Mouse (Mus musculus): Measurements from ENCODE around the gene Usp22. TPM values are rescaled to one million over a fixed set of nuclear protein-coding genes. Genes with fewer than 3 reads are reported as not detected.
A peak's percentile ranks its signal among the peaks of the same experiment; 100 is the strongest.

Gene Usp22
- total and polyA plus RNA-seq, 2 experiments from 2014 or later: 278 to 526 TPM

GRCm38 (mm10) chr11:61170184-61170583 lies 4.7 kb downstream of the Usp22 start:
- H3K4me1 ChIP-seq (ENCODE audit: insufficient read depth, low read length): peaks cover 42% of the 10 kb centered on the region
- ATAC-seq: no peak

DNA sequence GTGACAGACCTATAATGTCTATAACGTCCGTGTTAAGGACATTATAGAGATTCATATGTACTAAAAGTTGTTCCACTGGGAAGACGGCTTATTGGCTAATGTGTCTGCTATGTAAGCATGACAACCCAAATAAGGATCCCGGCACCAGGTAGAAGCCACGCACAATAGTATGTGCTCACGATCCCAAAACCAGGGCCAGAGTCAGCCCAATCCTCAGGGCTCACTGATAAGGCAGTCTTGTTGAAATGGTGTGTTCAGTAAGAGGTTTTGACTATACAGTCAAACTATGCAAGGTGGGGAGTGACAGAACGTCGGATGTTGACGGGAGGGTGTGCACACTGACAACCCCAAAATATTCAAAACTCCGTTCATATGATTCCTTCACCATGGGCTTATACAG lies 10.0 kb downstream of the Usp22 start:
- no peak overlapping the region for H3K4me3 ChIP-seq (ENCODE audit: low read length)
- 95% methylated on average over 10 of the region's 10 CpGs for WGBS

More at GRCm38 (mm10) chr11:61170184-61170583, 4.7 kb downstream of the Usp22 start:
- WGBS: 50% methylated on average over 5 of the region's 5 CpGs
- Histone ChIP-seq H3K36me3 (ENCODE audit: insufficient read depth, low read length) (peaks cover 22% of the 10 kb centered on the region; the same call in 1 of the 2 replicates), H3K4me2 (ENCODE audit: low read depth, low read length) (peak overlapping the region; percentile 53), H3K27me3 (ENCODE audit: insufficient read depth, low read length) (no peaks in the 10 kb centered on the region), H3K27ac (no peak overlapping the region), H3K4me3 (ENCODE audit: low read length) (no peak overlapping the region), H3K9me3 (ENCODE audit: low read length) (no peaks in the 10 kb centered on the region), H3K9ac (replicated peaks; ENCODE audit: low read length) (no peak overlapping the region)
- no peak for DNase-seq (ENCODE audit: low spot score)
- TF ChIP-seq CTCF (IDR thresholded peaks at IDR 0.05; ENCODE audit: low read depth): no peak

DNA sequence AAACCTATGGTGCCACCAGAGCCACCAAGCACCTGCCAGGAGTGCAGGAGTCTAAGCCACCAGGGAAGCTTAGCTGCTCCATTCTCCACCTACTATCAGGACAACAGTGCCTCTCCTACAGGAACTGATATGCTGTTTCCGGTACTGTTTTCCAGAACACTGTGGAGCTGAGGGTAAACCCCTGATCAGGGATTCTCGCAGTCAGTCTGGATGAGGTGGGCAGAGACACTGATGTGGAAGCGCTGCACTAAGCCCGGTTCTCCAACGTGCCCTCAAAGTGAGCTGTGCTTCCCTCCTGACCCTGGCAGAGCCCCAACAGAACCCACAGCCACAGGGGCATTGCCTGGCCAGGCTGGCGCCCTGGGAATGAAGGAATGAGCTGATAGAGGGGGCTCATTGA lies 10.5 kb downstream of the Usp22 start:
- no peak overlapping the region for H3K27ac ChIP-seq
- no peak overlapping the region for H3K9ac ChIP-seq (replicated peaks; ENCODE audit: low read length)
- no peak overlapping the region for H3K4me3 ChIP-seq (ENCODE audit: low read length)
- H3K36me3 ChIP-seq (ENCODE audit: insufficient read depth, low read length): peaks cover 80% of the 10 kb centered on the region
- DNase-seq (ENCODE audit: low spot score): no peak
- H3K4me2 ChIP-seq (ENCODE audit: low read depth, low read length): no peak overlapping the region
- H3K9me3 ChIP-seq (ENCODE audit: low read length): no peaks in the 10 kb centered on the region
- peaks cover 7% of the 10 kb centered on the region for H3K4me1 ChIP-seq (ENCODE audit: insufficient read depth, low read length)
- WGBS: 90% methylated on average over 6 of the region's 6 CpGs
- TF ChIP-seq CTCF (IDR thresholded peaks at IDR 0.05; ENCODE audit: low read depth): no peak
- no peaks in the 10 kb centered on the region for H3K27me3 ChIP-seq (ENCODE audit: insufficient read depth, low read length)
- ATAC-seq: no peak

More for the DNA sequence above, 10.0 kb downstream of the Usp22 start:
- no peak overlapping the region for H3K4me2 ChIP-seq (ENCODE audit: low read depth, low read length)
- no peak for TF ChIP-seq CTCF (IDR thresholded peaks at IDR 0.05; ENCODE audit: low read depth)
- H3K9ac ChIP-seq (replicated peaks; ENCODE audit: low read length): no peak overlapping the region
- no peaks in the 10 kb centered on the region for H3K9me3 ChIP-seq (ENCODE audit: low read length)
- peaks cover 75% of the 10 kb centered on the region for H3K36me3 ChIP-seq (ENCODE audit: insufficient read depth, low read length)
- H3K27ac ChIP-seq: no peak overlapping the region
- ATAC-seq (no peak), DNase-seq (ENCODE audit: low spot score) (no peak)
- peaks cover 13% of the 10 kb centered on the region for H3K4me1 ChIP-seq (ENCODE audit: insufficient read depth, low read length)
- H3K27me3 ChIP-seq (ENCODE audit: insufficient read depth, low read length): no peaks in the 10 kb centered on the region

DNA sequence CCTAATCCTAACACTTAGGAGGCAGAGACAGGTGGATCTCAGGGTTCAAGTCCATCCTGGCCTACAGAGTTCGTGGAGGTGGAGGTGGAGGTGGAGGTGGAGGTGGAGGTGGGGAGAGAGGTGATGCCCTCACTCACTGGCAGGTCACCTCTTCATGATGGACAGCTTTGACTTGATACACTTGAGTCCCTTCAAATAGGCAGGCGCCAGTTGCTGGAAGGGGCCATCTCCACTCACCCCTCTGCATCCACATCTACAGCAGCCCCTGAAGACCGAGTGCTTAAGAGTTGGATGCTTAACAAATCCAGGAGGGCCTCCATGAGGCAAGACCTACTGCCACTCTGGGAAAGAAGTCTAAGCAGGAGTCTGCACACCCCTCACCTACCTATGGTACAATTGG lies 11.5 kb downstream of the Usp22 start:
- no peak overlapping the region for H3K9ac ChIP-seq (replicated peaks; ENCODE audit: low read length)
- no peaks in the 10 kb centered on the region for H3K9me3 ChIP-seq (ENCODE audit: low read length)
- no peak overlapping the region for H3K4me3 ChIP-seq (ENCODE audit: low read length)
- peaks cover 89% of the 10 kb centered on the region for H3K36me3 ChIP-seq (ENCODE audit: insufficient read depth, low read length)
- DNase-seq (ENCODE audit: low spot score) (no peak), ATAC-seq (no peak)
- H3K4me2 ChIP-seq (ENCODE audit: low read depth, low read length): no peak overlapping the region
- no peaks in the 10 kb centered on the region for H3K27me3 ChIP-seq (ENCODE audit: insufficient read depth, low read length)
- H3K4me1 ChIP-seq (ENCODE audit: insufficient read depth, low read length): no peaks in the 10 kb centered on the region
- no peak overlapping the region for H3K27ac ChIP-seq
- TF ChIP-seq CTCF (IDR thresholded peaks at IDR 0.05; ENCODE audit: low read depth): no peak
- WGBS: 87% methylated on average over 3 of the region's 3 CpGs

DNA sequence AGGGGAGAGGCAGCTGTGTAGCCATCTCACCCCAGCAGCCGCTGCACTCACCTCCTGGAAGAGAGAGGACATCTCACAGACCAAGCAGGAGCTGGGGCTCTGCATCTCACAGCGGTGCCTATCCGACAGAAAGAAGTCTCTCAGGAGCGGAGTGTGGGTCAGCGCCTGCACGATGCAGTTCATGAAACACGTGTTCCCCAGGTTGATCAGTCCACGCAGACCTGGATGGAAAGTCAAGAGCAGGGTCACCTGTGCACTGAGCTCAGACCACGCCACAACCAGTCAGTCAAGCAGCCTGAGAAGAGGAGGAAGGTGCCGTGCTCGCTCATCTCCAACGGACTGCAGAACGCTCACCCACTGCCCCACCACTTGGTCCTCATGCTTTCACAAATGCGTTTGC lies 12.1 kb downstream of the Usp22 start:
- Histone ChIP-seq H3K27ac (no peak overlapping the region), H3K9me3 (ENCODE audit: low read length) (no peaks in the 10 kb centered on the region), H3K4me2 (ENCODE audit: low read depth, low read length) (no peak overlapping the region), H3K4me1 (ENCODE audit: insufficient read depth, low read length) (no peaks in the 10 kb centered on the region), H3K36me3 (ENCODE audit: insufficient read depth, low read length) (peaks cover 94% of the 10 kb centered on the region), H3K9ac (replicated peaks; ENCODE audit: low read length) (no peak overlapping the region), H3K27me3 (ENCODE audit: insufficient read depth, low read length) (no peaks in the 10 kb centered on the region), H3K4me3 (ENCODE audit: low read length) (no peak overlapping the region)
- 95% methylated on average over 14 of the region's 14 CpGs for WGBS
- no peak for ATAC-seq
- no peak for TF ChIP-seq CTCF (IDR thresholded peaks at IDR 0.05; ENCODE audit: low read depth)
- no peak for DNase-seq (ENCODE audit: low spot score)

- Histone ChIP-seq H3K27ac (no peak overlapping the region), H3K4me3 (ENCODE audit: low read length) (no peak overlapping the region), H3K9ac (replicated peaks; ENCODE audit: low read length) (no peak overlapping the region), H3K4me2 (ENCODE audit: low read depth, low read length) (no peak overlapping the region), H3K36me3 (ENCODE audit: insufficient read depth, low read length) (peaks cover 97% of the 10 kb centered on the region), H3K27me3 (ENCODE audit: insufficient read depth, low read length) (no peaks in the 10 kb centered on the region), H3K9me3 (ENCODE audit: low read length) (no peaks in the 10 kb centered on the region), H3K4me1 (ENCODE audit: insufficient read depth, low read length) (no peaks in the 10 kb centered on the region)
- no peak for TF ChIP-seq CTCF (IDR thresholded peaks at IDR 0.05; ENCODE audit: low read depth)
- DNase-seq (ENCODE audit: low spot score): no peak
- ATAC-seq: no peak
- WGBS: 93% methylated on average over 13 of the region's 13 CpGs
Observed at GRCm38 (mm10) chr11:61161121-61161520, 13.7 kb downstream of the Usp22 start.

DNA sequence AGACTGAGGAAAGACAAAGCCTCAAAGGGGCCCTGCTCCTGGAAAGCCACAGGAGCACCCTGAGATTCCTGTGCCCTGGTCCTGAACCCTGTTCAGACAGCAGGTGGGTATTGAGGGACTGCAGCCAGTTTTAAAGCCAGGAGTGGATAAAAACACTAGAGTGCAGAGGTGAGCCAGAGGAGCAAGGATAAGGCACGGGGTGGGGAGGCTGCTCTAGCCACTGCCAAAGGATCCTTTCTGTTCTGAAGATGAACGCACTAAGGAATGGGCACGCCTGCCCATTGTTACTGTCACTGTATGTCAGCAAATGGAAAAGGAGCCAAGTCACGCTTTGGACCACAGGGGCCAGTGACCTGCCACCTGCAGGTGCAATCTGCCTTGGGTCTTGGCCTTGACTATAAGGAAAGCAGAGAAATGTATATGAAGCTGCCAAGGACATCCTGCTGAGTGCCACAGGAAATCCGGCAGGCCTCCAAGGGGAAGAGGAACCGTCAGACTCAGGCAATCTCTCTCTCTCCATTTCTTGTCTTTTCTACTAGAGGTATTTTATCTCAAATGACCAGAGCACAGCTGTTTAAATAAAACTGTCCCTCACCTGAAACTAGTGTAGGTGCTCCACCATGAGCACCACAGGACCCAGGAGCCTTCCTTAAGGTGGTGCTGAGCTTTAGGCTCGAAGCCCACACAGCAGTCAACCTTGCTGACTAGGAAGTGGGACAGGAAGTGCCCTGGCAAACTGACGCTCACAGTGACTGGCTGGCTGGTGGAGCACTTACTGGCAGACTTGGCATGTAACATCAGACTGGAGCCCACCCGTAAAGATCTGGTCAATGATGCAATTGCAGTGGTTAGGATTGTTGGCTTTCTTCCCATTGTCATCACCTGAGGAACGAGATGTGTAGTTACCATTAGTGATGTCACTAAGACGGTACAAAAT lies 14.8 kb downstream of the Usp22 start:
- Histone ChIP-seq H3K4me1 (ENCODE audit: insufficient read depth, low read length) (no peaks in the 10 kb centered on the region), H3K27ac (no peak overlapping the region), H3K36me3 (ENCODE audit: insufficient read depth, low read length) (peaks cover 98% of the 10 kb centered on the region), H3K9ac (replicated peaks; ENCODE audit: low read length) (no peak overlapping the region), H3K9me3 (ENCODE audit: low read length) (no peaks in the 10 kb centered on the region), H3K27me3 (ENCODE audit: insufficient read depth, low read length) (no peaks in the 10 kb centered on the region), H3K4me2 (ENCODE audit: low read depth, low read length) (no peak overlapping the region), H3K4me3 (ENCODE audit: low read length) (no peak overlapping the region)
- no peak for TF ChIP-seq CTCF (IDR thresholded peaks at IDR 0.05; ENCODE audit: low read depth)
- ATAC-seq (no peak), DNase-seq (ENCODE audit: low spot score) (no peak)
- WGBS: 54% methylated on average over 11 of the region's 11 CpGs

Measured in hindbrain, postnatal 0 days (tissue).